Mouse (Mus musculus) limb, embryonic 14.5 days (tissue): ENCODE measurements around the gene Thap8. TPM values are rescaled to one million over a fixed set of nuclear protein-coding genes. Genes with fewer than 3 reads are reported as not detected.

Experiments
- ATAC-seq: fragments of 200-750 bp; cut with Nextera tagmentation; 2 replicates; pipeline ENCODE4 v1.8.0; 2017; ENCODE audit warnings: low read depth, moderate number of reproducible peaks, moderate TSS enrichment; ENCODE audit not compliant: low FRiP score
- DNase-seq: peaks from one replicate; pipeline ENCODE4 v3.0.0-alpha.2; 2015; ENCODE audit warnings: low spot score
- H3K27ac ChIP-seq: fragments of 300-500 bp; sonication (generic); replicated peaks from 2 replicates; pipeline ENCODE4 v1.5.1; 2014; ENCODE audit warnings: low read depth, mild to moderate bottlenecking, low read length, moderate library complexity, mixed read lengths
- H3K27me3 ChIP-seq: fragments of 300-500 bp; sonication (generic); 2 replicates; pipeline ENCODE4 v1.6.1; 2014; ENCODE audit warnings: low read length, mixed read lengths; ENCODE audit not compliant: control insufficient read depth, insufficient read depth
- H3K36me3 ChIP-seq: fragments of 300-500 bp; sonication (generic); 2 replicates; pipeline ENCODE4 v1.6.1; 2014; ENCODE audit warnings: mild to moderate bottlenecking, low read length, moderate library complexity, mixed read lengths; ENCODE audit not compliant: control insufficient read depth, insufficient read depth
- H3K4me1 ChIP-seq: fragments of 300-500 bp; sonication (generic); 2 replicates; pipeline ENCODE4 v1.6.1; 2014; ENCODE audit warnings: antibody characterized with exemption, low read length, mixed read lengths; ENCODE audit not compliant: control insufficient read depth, insufficient read depth
- H3K4me2 ChIP-seq: fragments of 300-500 bp; sonication (generic); replicated peaks from 2 replicates; pipeline ENCODE4 v1.6.1; 2014; ENCODE audit warnings: low read depth, mild to moderate bottlenecking, low read length, moderate library complexity; ENCODE audit not compliant: severe bottlenecking
- H3K4me3 ChIP-seq: fragments of 300-500 bp; sonication (generic); replicated peaks from 2 replicates; pipeline ENCODE4 v1.5.1; 2014; ENCODE audit warnings: low read length
- H3K9ac ChIP-seq: fragments of 300-500 bp; sonication (generic); 2 replicates; pipeline ENCODE4 v1.6.1; 2014; ENCODE audit warnings: mild to moderate bottlenecking, low read depth, low read length, moderate library complexity; ENCODE audit not compliant: severe bottlenecking
- H3K9me3 ChIP-seq: fragments of 300-500 bp; sonication (generic); 2 replicates; pipeline ENCODE4 v1.6.1; 2016; ENCODE audit warnings: low read length; ENCODE audit not compliant: control insufficient read depth
- POLR2A ChIP-seq: fragments of 200-500 bp; IDR thresholded peaks from 2 replicates; pipeline ENCODE4 v1.8.0; 2012; ENCODE audit warnings: inconsistent platforms, mild to moderate bottlenecking, moderate library complexity, borderline replicate concordance; ENCODE audit not compliant: insufficient read depth, insufficient read length; ENCODE audit errors: extremely low read depth
- WGBS: fragments of 180-500 bp; shearing (Covaris S2); extraction: QIAGEN DNeasy Blood & Tissue Kit; methylation state at CpG from one replicate; pipeline ENCODE4 v1.1.7; 2014; 5-methylcytosine and 5-hydroxymethylcytosine counted together
- polyA plus RNA-seq, 2 experiments: library from polyadenylated mRNA; depleted of rRNA in 1 of 2; stranded (reverse) in 1 of 2; unstranded in 1 of 2; fragments of >200 nt; fragmentation: Nextera tagmentation in 1 of 2; extraction: Ambion mirVana in 1 of 2; gene quantifications; 2 replicates each; pipeline versions ENCODE4 v1.2.1 to v1.2.3; 2012 to 2014

Thap8 gene
- polyA plus RNA-seq, 2 experiments = 0.10 TPM; not detected in 1

DNA sequence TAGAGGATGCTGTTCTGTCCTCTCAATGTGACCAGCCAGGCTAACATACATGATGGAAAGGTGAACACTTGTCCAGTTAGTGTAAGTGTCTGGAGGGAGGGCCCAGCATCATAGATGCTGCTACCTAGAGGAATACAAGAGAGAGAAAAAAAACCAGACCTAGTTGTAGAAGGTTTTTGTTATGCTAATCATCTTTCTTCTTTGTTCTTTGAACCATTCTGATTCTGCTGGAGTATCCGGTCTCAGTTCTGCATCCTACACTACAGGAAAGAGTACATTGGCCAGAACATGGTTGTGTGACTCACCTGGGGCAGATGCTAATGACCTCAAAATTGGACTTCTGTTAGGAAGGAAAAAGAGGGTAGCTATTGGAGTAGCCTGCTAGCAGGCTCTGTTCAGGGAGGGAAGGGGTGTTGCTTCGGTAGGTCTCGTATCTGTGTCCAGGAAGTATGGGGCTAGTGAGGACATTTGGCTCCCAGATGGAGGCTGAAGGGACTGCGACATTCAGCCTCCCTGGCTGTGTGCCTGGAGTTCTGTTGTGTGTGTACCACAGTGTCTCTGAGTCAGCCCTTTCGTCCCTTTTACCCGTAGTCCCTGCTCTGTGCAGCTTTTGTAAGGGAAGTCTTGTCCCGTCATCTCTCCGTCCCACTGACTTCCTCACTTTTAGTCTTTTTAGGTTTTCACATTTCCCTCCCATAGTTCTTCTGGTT lies 7.0 kb downstream of the Thap8 start:
- H3K9ac ChIP-seq = no peak overlapping the region
- ATAC-seq = no peak
- no peak overlapping the region for H3K4me3 ChIP-seq
- no peak overlapping the region for H3K27ac ChIP-seq
- no peak overlapping the region for H3K4me2 ChIP-seq
- peaks cover 6% of the 10 kb centered on the region for H3K4me1 ChIP-seq
- WGBS = 55% methylated on average over 8 of the region's 8 CpGs
- TF ChIP-seq POLR2A = no peak
- H3K9me3 ChIP-seq = no peaks in the 10 kb centered on the region
- H3K27me3 ChIP-seq = no peaks in the 10 kb centered on the region
- DNase-seq = no peak
- H3K36me3 ChIP-seq = no peaks in the 10 kb centered on the region

- Histone ChIP-seq H3K27ac (no peak overlapping the region), H3K36me3 (0 out of 2 replicates have a peak, but pooled peaks cover 4% of the 10 kb centered on the region), H3K9me3 (no peaks in the 10 kb centered on the region), H3K4me3 (no peak overlapping the region), H3K27me3 (no peaks in the 10 kb centered on the region), H3K4me1 (peaks cover 14% of the 10 kb centered on the region), H3K9ac (no peak overlapping the region), H3K4me2 (no peak overlapping the region)
- no peak for DNase-seq
- no peak for TF ChIP-seq POLR2A
- 74% methylated on average over 6 of the region's 6 CpGs for WGBS
- ATAC-seq = no peak
Measured at GRCm38 (mm10) chr7:30288046-30288445, 8.2 kb downstream of the Thap8 start.

- no peak overlapping the region for H3K4me3 ChIP-seq
- DNase-seq (no peak), ATAC-seq (no peak)
- no peaks in the 10 kb centered on the region for H3K9me3 ChIP-seq
- H3K36me3 ChIP-seq = peaks cover 13% of the 10 kb centered on the region
- no peak overlapping the region for H3K4me2 ChIP-seq
- H3K27ac ChIP-seq = peak overlapping the region; percentile 38; the same call in 1 of the 2 replicates
- TF ChIP-seq POLR2A = no peak
- no peaks in the 10 kb centered on the region for H3K27me3 ChIP-seq
- peaks cover 14% of the 10 kb centered on the region for H3K4me1 ChIP-seq
- no peak overlapping the region for H3K9ac ChIP-seq
- 68% methylated on average over 7 of the region's 7 CpGs for WGBS
Measured at GRCm38 (mm10) chr7:30289071-30289713, 9.3 kb downstream of the Thap8 start.

DNA sequence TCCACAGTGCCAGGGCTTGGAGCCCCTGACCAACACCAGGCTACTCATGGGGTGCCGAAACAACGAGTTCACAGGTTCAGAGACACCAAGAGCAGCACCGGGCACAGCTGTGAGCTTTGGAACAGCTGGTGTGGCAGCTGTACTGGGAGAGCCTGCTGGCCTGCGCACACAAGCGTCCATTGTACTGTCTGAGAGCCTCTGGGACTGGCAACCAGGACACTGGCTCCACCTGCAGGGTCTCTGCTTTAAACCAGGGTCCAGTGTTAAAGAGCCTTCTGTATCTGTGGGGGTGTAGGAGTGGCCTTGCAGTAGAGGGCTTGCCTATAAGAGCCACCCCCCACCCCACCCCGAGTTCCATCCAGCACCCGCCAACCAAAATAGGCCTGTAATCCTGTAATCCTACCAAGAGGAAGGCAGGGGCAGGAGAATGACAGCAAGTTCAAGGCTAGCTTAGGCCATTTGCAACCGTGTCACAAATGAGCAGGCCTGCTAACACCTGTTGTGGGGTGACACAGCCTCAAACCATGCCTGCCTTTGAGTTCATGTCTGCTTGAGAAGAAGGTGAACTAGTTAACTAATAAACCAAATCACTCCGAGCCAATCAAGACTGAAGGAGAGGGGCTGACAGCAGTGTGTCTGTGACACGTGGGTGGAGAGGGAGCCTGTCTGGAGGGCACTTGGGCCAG lies 10.0 kb downstream of the Thap8 start:
- H3K27ac ChIP-seq = 0 out of 2 replicates have a peak overlapping the region, but pooled peaks have one; percentile 38
- ATAC-seq (peak; percentile 80), DNase-seq (peak; percentile 67)
- H3K27me3 ChIP-seq = no peaks in the 10 kb centered on the region
- no peak overlapping the region for H3K4me2 ChIP-seq
- H3K9me3 ChIP-seq = no peaks in the 10 kb centered on the region
- H3K36me3 ChIP-seq = peaks cover 20% of the 10 kb centered on the region
- no peak for TF ChIP-seq POLR2A
- 50% methylated on average over 10 of the region's 10 CpGs for WGBS
- H3K9ac ChIP-seq = no peak overlapping the region
- H3K4me1 ChIP-seq = peaks cover 14% of the 10 kb centered on the region
- no peak overlapping the region for H3K4me3 ChIP-seq
